Mouse (Mus musculus) hindbrain, embryonic 13.5 days (tissue): ENCODE results near the gene C87977. TPM values are rescaled to one million over a fixed set of nuclear protein-coding genes. Genes with fewer than 3 reads are reported as not detected.
"Not testable (repeated sequence)": the region's sequence is repeated elsewhere in the genome, so short reads cannot be mapped to it uniquely, and the experiment has no call there.

Experiments
- ATAC-seq: fragments of 200-750 bp; cut with Nextera tagmentation; 2 replicates; pipeline ENCODE4 v1.8.0; 2017; ENCODE audit warnings: moderate TSS enrichment; ENCODE audit not compliant: low FRiP score
- H3K27ac ChIP-seq: fragments of 300-500 bp; sonication (generic); 2 replicates; pipeline ENCODE4 v1.5.1; 2015; ENCODE audit warnings: inconsistent platforms, mild to moderate bottlenecking, moderate library complexity
- H3K27me3 ChIP-seq: fragments of 300-500 bp; sonication (generic); 2 replicates; pipeline ENCODE4 v1.6.1; 2015; ENCODE audit warnings: mild to moderate bottlenecking, inconsistent platforms
- H3K36me3 ChIP-seq: fragments of 300-500 bp; sonication (generic); 2 replicates; pipeline ENCODE4 v1.6.1; 2015; ENCODE audit warnings: mild to moderate bottlenecking, inconsistent platforms
- H3K4me1 ChIP-seq: fragments of 300-500 bp; sonication (generic); replicated peaks from 2 replicates; pipeline ENCODE4 v1.6.1; 2015; ENCODE audit warnings: inconsistent platforms
- H3K4me2 ChIP-seq: fragments of 300-500 bp; sonication (generic); 2 replicates; pipeline ENCODE4 v1.6.1; 2015; ENCODE audit warnings: inconsistent platforms, mild to moderate bottlenecking, moderate library complexity
- H3K4me3 ChIP-seq: fragments of 300-500 bp; sonication (generic); 2 replicates; pipeline ENCODE4 v1.5.1; 2015; ENCODE audit warnings: mild to moderate bottlenecking, inconsistent platforms
- H3K9ac ChIP-seq: fragments of 300-500 bp; sonication (generic); 2 replicates; pipeline ENCODE4 v1.6.1; 2015; ENCODE audit warnings: mild to moderate bottlenecking, inconsistent platforms
- H3K9me3 ChIP-seq: fragments of 300-500 bp; sonication (generic); 2 replicates; pipeline ENCODE4 v1.6.1; 2016; ENCODE audit warnings: inconsistent platforms
- WGBS: fragments of 180-500 bp; shearing (Covaris S2); methylation state at CpG from one replicate; pipeline ENCODE4 v1.1.7; 2015; 5-methylcytosine and 5-hydroxymethylcytosine counted together
- polyA plus RNA-seq: library from polyadenylated mRNA; unstranded; fragments of >200 nt; fragmentation: Nextera tagmentation; extraction: Ambion mirVana; gene quantifications from 2 replicates; pipeline ENCODE4 v1.2.1, GENCODE M21; 2015

Gene C87977
- not detected in 2 replicates for polyA plus RNA-seq

DNA sequence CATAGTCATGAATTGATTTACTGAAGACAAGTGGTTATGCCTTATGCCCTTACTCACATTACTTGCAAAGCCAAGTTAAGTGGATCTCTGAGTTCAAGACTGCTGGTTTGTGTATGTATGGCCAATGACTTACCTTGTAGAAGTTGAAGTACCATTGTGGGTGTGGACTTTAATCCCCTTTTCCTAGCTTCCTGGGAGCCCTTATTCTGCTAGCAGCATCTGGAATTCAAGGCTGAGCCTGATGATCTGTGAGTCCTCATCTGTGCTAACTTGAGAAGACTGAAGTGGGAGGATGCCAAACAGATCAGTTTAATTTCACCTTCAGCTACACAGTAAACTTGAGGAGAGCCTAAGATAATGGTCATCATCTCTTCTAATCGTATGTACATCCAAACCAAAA lies at the start of gene C87977:
TSS of gene C87977 (minus strand) at position 101 of the 400 bp plus-strand sequence.
- not testable (repeated sequence) for H3K4me3 ChIP-seq, H3K27ac ChIP-seq, H3K27me3 ChIP-seq, H3K4me2 ChIP-seq, ATAC-seq, H3K4me1 ChIP-seq, H3K36me3 ChIP-seq, H3K9ac ChIP-seq
- H3K9me3 ChIP-seq = peaks cover 23% of the 10 kb centered on the region; the same call in 1 of the 2 replicates
- WGBS = 92% methylated on average over 1 of the region's 1 CpGs

DNA sequence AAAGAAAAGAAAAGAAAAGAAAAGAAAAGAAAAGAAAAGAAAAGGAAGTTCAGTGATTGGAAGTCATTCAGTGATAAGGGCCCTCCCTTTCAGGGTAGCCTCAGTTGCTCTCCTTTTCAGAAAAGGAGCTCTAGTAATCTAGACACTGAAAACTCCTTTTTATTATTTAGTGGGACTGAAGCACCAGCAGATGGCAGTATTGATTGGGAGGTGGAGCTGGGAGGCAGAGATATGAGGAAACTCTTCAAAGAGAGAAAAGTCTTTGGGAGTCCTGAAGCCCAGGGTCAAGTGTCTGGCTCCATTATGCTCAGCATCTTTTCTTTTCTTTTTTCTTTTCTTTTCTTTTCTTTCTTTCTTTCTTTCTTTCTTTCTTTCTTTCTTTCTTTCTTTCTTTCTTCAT lies 41.6 kb upstream of the C87977 start:
- not testable (repeated sequence) for H3K27me3 ChIP-seq, H3K4me1 ChIP-seq, H3K4me2 ChIP-seq, ATAC-seq, H3K4me3 ChIP-seq, H3K36me3 ChIP-seq, H3K27ac ChIP-seq, H3K9ac ChIP-seq
- peaks cover 15% of the 10 kb centered on the region for H3K9me3 ChIP-seq

DNA sequence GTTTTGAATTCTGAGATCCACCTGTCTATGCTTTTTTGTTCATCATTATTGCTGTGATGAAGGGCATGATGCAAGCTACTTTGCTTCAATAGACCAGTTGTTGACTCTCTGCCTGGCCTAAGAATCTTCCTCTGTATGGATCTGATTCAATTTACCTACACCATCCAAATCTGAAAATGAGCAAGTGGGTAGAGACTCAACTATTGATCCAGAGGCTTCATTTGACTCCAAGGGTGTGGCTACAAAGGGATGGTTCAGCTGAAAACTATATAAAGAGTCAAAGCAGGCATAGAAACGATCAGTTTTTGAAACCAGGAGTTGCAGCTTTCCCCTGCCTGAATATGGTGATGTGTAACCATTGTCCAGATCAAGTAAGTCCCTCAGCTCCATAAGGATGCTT lies 22.7 kb downstream of the C87977 start, which contains the start of gene Oog2:
TSS of gene Oog2 (plus strand) at position 301 of the 400 bp plus-strand sequence.
- H3K9me3 ChIP-seq = peaks cover 40% of the 10 kb centered on the region
- H3K4me1 ChIP-seq = no peaks in the 10 kb centered on the region
- 50% methylated on average over 1 of the region's 1 CpGs for WGBS
- H3K4me3 ChIP-seq = no peak within 1 kb of the TSS
- no peak within 1 kb of the TSS for H3K9ac ChIP-seq
- no peaks in the 10 kb centered on the region for H3K36me3 ChIP-seq
- no peak for ATAC-seq
- no peaks in the 10 kb centered on the region for H3K27me3 ChIP-seq
- no peak within 1 kb of the TSS for H3K4me2 ChIP-seq
- H3K27ac ChIP-seq = no peak within 1 kb of the TSS

DNA sequence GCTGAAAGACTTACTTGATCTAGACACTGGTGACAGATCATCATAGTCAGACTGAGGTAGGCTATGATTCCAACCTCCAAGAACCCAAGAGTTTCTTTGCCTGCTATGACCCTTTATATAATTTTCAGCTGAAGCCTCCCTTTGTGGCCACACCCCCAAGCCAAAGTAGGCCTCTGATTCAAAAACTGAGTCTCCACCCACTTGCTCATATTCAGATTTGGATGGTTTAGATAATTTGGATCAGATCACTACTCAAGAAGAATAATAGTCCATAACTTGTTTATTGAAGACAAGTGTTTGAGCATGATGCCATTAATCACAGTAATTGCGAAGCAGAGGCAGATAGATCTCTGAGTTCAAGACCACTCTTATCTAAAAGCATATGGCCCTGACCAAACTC lies 50.6 kb downstream of the C87977 start, which contains the start of gene Oog3:
TSS of gene Oog3 (minus strand) at position 101 of the 400 bp plus-strand sequence.
- ATAC-seq = no peak
- 87% methylated on average over 1 of the region's 1 CpGs for WGBS
- Histone ChIP-seq H3K4me3 (no peak within 1 kb of the TSS), H3K4me1 (no peaks in the 10 kb centered on the region), H3K27me3 (no peaks in the 10 kb centered on the region), H3K9ac (no peak within 1 kb of the TSS), H3K27ac (no peak within 1 kb of the TSS), H3K4me2 (no peak within 1 kb of the TSS), H3K36me3 (no peaks in the 10 kb centered on the region), H3K9me3 (peaks cover 72% of the 10 kb centered on the region)

Other genes with a start within 250 kb of the C87977 start
- gene Gm13101, start 246.4 kb downstream of the C87977 start, polyA plus RNA-seq = not detected in 2 replicates
- gene Pramef17, start 218.9 kb downstream of the C87977 start, polyA plus RNA-seq = not detected in 2 replicates
- not detected in 2 replicates for gene Pramel4, start 154.2 kb downstream of the C87977 start, polyA plus RNA-seq
- not detected in 2 replicates for gene Gm13102, start 106.8 kb downstream of the C87977 start, polyA plus RNA-seq
- not detected in 2 replicates for gene Oog3, start 50.7 kb downstream of the C87977 start, polyA plus RNA-seq
- gene Oog2, start 22.6 kb downstream of the C87977 start, polyA plus RNA-seq = not detected in 2 replicates
- gene Pramel5, start 67.2 kb upstream of the C87977 start, polyA plus RNA-seq = not detected in 2 replicates
- gene Gm13128, start 116.9 kb upstream of the C87977 start, polyA plus RNA-seq = not detected in 2 replicates
- gene Gm13119, start 144.6 kb upstream of the C87977 start, polyA plus RNA-seq = not detected in 2 replicates
- gene Pramef20, start 164.6 kb upstream of the C87977 start, polyA plus RNA-seq = not detected in 2 replicates
- not detected in 2 replicates for gene Pramef12, start 195.1 kb upstream of the C87977 start, polyA plus RNA-seq
- gene 1700012P22Rik, start 225.5 kb upstream of the C87977 start, polyA plus RNA-seq = not detected in 2 replicates
- not detected in 2 replicates for gene Gm9944, start 240.0 kb upstream of the C87977 start, polyA plus RNA-seq